Mouse (Mus musculus): ENCODE data around the gene B4galnt3. TPM values are rescaled to one million over a fixed set of nuclear protein-coding genes. Genes with fewer than 3 reads are reported as not detected.

Gene B4galnt3
- total and polyA plus RNA-seq, 2 experiments: 1.2 TPM

DNA sequence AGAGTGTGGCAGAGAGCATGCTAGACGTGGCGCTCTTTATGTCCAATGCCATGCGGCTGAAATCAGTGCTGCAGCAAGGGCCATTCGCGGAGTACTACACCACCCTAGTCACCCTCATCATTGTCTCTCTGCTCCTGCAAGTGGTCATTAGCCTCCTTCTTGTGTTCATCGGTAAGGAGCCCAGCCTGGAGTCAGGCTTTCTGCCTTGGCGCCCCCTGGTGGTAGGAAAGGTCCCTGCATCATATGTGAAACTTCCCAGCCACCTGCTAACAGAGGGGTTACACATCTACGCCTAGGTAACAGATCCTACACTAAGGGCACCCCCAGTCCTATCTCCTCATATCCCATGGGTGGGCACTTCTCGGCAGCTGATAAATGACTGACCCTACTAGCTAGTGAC is 96.4 kb downstream of the B4galnt3 start:
- peak; percentile 96 for TF ChIP-seq CTCF (IDR thresholded peaks at IDR 0.05; ENCODE audit: low read depth, low read length)
- TF ChIP-seq POLR2A (IDR thresholded peaks at IDR 0.05; ENCODE audit: extremely low read depth, insufficient read depth, low read length): no peak
- Histone ChIP-seq H3K27me3 (ENCODE audit: control insufficient read depth, insufficient read depth, low read length) (no peaks in the 10 kb centered on the region), H3K36me3 (ENCODE audit: control insufficient read depth, insufficient read depth, low read length) (no peaks in the 10 kb centered on the region), H3K4me1 (ENCODE audit: control insufficient read depth, insufficient read depth, low read length) (peaks cover under 1% of the 10 kb centered on the region; the same call in 1 of the 2 replicates), H3K9ac (ENCODE audit: low read depth, low read length) (no peak overlapping the region), H3K27ac (replicated peaks; ENCODE audit: insufficient read depth, low read depth, low read length) (no peak overlapping the region), H3K4me3 (ENCODE audit: insufficient read depth, low read depth, low read length) (no peak overlapping the region), H3K79me2 (ENCODE audit: control insufficient read depth, insufficient read depth, low read length) (no peaks in the 10 kb centered on the region)
- DNase-seq (ENCODE audit: extremely low read depth, low read depth, low spot score): peak; percentile 24
- 37% methylated on average over 9 of the region's 9 CpGs for WGBS

GRCm38 (mm10) chr6:120196837-120197236 is 97.5 kb downstream of the B4galnt3 start:
- no peaks in the 10 kb centered on the region for H3K27me3 ChIP-seq (ENCODE audit: control insufficient read depth, insufficient read depth, low read length)
- no peaks in the 10 kb centered on the region for H3K36me3 ChIP-seq (ENCODE audit: control insufficient read depth, insufficient read depth, low read length)
- H3K79me2 ChIP-seq (ENCODE audit: control insufficient read depth, insufficient read depth, low read length): no peaks in the 10 kb centered on the region
- H3K4me3 ChIP-seq (ENCODE audit: insufficient read depth, low read depth, low read length): no peak overlapping the region
- DNase-seq (ENCODE audit: extremely low read depth, low read depth, low spot score): no peak
- peaks cover 6% of the 10 kb centered on the region for H3K4me1 ChIP-seq (ENCODE audit: control insufficient read depth, insufficient read depth, low read length)
- no peak overlapping the region for H3K9ac ChIP-seq (ENCODE audit: low read depth, low read length)
- WGBS: 32% methylated on average over 2 of the region's 2 CpGs
- H3K27ac ChIP-seq (replicated peaks; ENCODE audit: insufficient read depth, low read depth, low read length): no peak overlapping the region
- TF ChIP-seq CTCF (IDR thresholded peaks at IDR 0.05; ENCODE audit: low read depth, low read length) (peak; percentile 20; the same call in 1 of the 2 replicates), POLR2A (IDR thresholded peaks at IDR 0.05; ENCODE audit: extremely low read depth, insufficient read depth, low read length) (no peak)

DNA sequence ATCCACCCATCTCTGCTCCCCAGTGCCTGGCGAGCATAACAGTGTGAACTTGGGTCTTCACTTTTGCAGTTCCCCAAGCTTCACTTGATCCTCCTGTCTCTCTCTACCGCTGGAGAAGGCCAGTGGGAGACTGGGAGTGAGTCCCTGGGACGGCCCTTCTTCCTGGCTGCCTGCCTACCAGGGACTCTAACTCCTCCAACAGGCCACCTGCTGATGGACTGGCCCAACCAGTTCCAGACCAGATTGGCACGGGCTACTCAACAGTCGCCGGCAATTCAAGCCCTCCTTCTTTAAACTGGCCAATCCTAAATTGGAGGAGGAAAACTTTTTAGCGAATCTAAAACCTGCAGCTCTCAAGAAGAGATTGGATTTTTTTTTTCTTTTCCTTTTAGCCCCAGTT is 99.4 kb downstream of the B4galnt3 start:
- WGBS: 54% methylated on average over 7 of the region's 7 CpGs
- no peak for TF ChIP-seq CTCF (IDR thresholded peaks at IDR 0.05; ENCODE audit: low read depth, low read length)
- TF ChIP-seq POLR2A (IDR thresholded peaks at IDR 0.05; ENCODE audit: extremely low read depth, insufficient read depth, low read length): no peak
- no peaks in the 10 kb centered on the region for H3K79me2 ChIP-seq (ENCODE audit: control insufficient read depth, insufficient read depth, low read length)
- no peak overlapping the region for H3K9ac ChIP-seq (ENCODE audit: low read depth, low read length)
- DNase-seq (ENCODE audit: extremely low read depth, low read depth, low spot score): no peak
- no peaks in the 10 kb centered on the region for H3K36me3 ChIP-seq (ENCODE audit: control insufficient read depth, insufficient read depth, low read length)
- no peak overlapping the region for H3K27ac ChIP-seq (replicated peaks; ENCODE audit: insufficient read depth, low read depth, low read length)
- H3K4me1 ChIP-seq (ENCODE audit: control insufficient read depth, insufficient read depth, low read length): peaks cover 16% of the 10 kb centered on the region
- no peak overlapping the region for H3K4me3 ChIP-seq (ENCODE audit: insufficient read depth, low read depth, low read length)
- H3K27me3 ChIP-seq (ENCODE audit: control insufficient read depth, insufficient read depth, low read length): no peaks in the 10 kb centered on the region

- no peak overlapping the region for H3K9ac ChIP-seq (ENCODE audit: low read depth, low read length)
- no peaks in the 10 kb centered on the region for H3K79me2 ChIP-seq (ENCODE audit: control insufficient read depth, insufficient read depth, low read length)
- peaks cover 16% of the 10 kb centered on the region for H3K4me1 ChIP-seq (ENCODE audit: control insufficient read depth, insufficient read depth, low read length)
- TF ChIP-seq CTCF (IDR thresholded peaks at IDR 0.05; ENCODE audit: low read depth, low read length): no peak
- no peak for TF ChIP-seq POLR2A (IDR thresholded peaks at IDR 0.05; ENCODE audit: extremely low read depth, insufficient read depth, low read length)
- no peak overlapping the region for H3K4me3 ChIP-seq (ENCODE audit: insufficient read depth, low read depth, low read length)
- no peaks in the 10 kb centered on the region for H3K36me3 ChIP-seq (ENCODE audit: control insufficient read depth, insufficient read depth, low read length)
- no peaks in the 10 kb centered on the region for H3K27me3 ChIP-seq (ENCODE audit: control insufficient read depth, insufficient read depth, low read length)
- DNase-seq (ENCODE audit: extremely low read depth, low read depth, low spot score): no peak
- H3K27ac ChIP-seq (replicated peaks; ENCODE audit: insufficient read depth, low read depth, low read length): no peak overlapping the region
- 83% methylated on average over 10 of the region's 10 CpGs for WGBS
These were observed 100.1 kb downstream of the B4galnt3 start for GRCm38 (mm10) chr6:120194305-120194704.

DNA sequence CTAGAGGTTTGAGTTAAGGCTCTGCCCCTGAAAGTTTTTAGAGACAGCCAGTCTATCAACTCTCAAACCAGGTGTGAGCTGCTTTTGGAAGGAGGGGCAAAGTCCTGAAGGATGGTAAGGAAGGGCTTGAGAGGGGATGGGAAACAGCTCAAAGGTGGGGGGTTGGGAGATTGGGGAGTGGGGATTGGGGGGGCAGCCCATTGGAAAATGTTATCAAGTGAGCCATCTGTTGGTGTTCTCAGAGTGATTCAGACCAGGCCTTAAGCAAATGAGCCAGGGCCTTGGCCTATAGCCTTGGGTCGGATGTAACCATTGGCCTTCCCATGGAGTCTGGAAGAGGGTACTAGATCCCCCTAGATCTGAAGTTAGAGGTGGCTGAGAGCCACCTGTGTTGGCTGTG is 100.6 kb downstream of the B4galnt3 start:
- no peaks in the 10 kb centered on the region for H3K27me3 ChIP-seq (ENCODE audit: control insufficient read depth, insufficient read depth, low read length)
- TF ChIP-seq POLR2A (IDR thresholded peaks at IDR 0.05; ENCODE audit: extremely low read depth, insufficient read depth, low read length): no peak
- TF ChIP-seq CTCF (IDR thresholded peaks at IDR 0.05; ENCODE audit: low read depth, low read length): no peak
- no peak overlapping the region for H3K27ac ChIP-seq (replicated peaks; ENCODE audit: insufficient read depth, low read depth, low read length)
- H3K79me2 ChIP-seq (ENCODE audit: control insufficient read depth, insufficient read depth, low read length): no peaks in the 10 kb centered on the region
- no peak overlapping the region for H3K9ac ChIP-seq (ENCODE audit: low read depth, low read length)
- peaks cover 16% of the 10 kb centered on the region for H3K4me1 ChIP-seq (ENCODE audit: control insufficient read depth, insufficient read depth, low read length)
- H3K36me3 ChIP-seq (ENCODE audit: control insufficient read depth, insufficient read depth, low read length): no peaks in the 10 kb centered on the region
- DNase-seq (ENCODE audit: extremely low read depth, low read depth, low spot score): no peak
- H3K4me3 ChIP-seq (ENCODE audit: insufficient read depth, low read depth, low read length): no peak overlapping the region
- WGBS: 93% methylated on average over 1 of the region's 1 CpGs

DNA sequence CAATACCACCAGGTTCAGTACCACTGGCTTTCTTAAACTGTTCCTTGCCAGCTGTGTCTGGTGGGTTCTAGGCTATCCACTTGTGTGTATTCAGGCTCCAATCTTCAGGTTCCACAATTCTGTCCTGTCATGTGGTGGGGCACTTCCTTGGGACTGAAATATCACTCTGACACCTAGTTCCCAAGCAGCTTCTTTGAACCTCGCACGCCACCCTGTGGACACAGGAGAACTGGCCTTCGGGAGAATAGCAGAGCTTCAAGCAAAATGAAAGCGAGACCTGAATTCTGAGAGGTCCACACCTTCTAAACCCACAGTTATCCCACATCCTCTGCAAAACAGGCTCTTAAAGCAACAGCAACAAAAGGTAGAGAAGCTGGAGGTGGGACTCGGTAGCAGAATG is 101.2 kb downstream of the B4galnt3 start:
- peak; percentile 77 for DNase-seq (ENCODE audit: extremely low read depth, low read depth, low spot score)
- peaks cover 16% of the 10 kb centered on the region for H3K4me1 ChIP-seq (ENCODE audit: control insufficient read depth, insufficient read depth, low read length)
- H3K79me2 ChIP-seq (ENCODE audit: control insufficient read depth, insufficient read depth, low read length): no peaks in the 10 kb centered on the region
- H3K4me3 ChIP-seq (ENCODE audit: insufficient read depth, low read depth, low read length): no peak overlapping the region
- H3K27ac ChIP-seq (replicated peaks; ENCODE audit: insufficient read depth, low read depth, low read length): no peak overlapping the region
- TF ChIP-seq CTCF (IDR thresholded peaks at IDR 0.05; ENCODE audit: low read depth, low read length) (peak; percentile 84), POLR2A (IDR thresholded peaks at IDR 0.05; ENCODE audit: extremely low read depth, insufficient read depth, low read length) (no peak)
- 12% methylated on average over 5 of the region's 5 CpGs for WGBS
- H3K9ac ChIP-seq (ENCODE audit: low read depth, low read length): no peak overlapping the region
- H3K36me3 ChIP-seq (ENCODE audit: control insufficient read depth, insufficient read depth, low read length): no peaks in the 10 kb centered on the region
- no peaks in the 10 kb centered on the region for H3K27me3 ChIP-seq (ENCODE audit: control insufficient read depth, insufficient read depth, low read length)

Measured in liver, adult 2 months (tissue).